Mouse (Mus musculus) embryo, embryonic 9.5 days (tissue): Measurements from ENCODE around the gene Olfr522.

ENCODE experiments used
- DNase-seq: peaks from one replicate; pipeline ENCODE4 v3.0.0-alpha.2; 2017; ENCODE audit errors: extremely low spot score

The Olfr522 gene

GRCm38 (mm10) chr7:140115583-140116328, 48.8 kb downstream of the Olfr522 start, which contains the start of gene Paox:
TSS of gene Paox (plus strand) at chr7:140115799.
- DNase-seq: peak; percentile 42

- no peak for DNase-seq
These were observed 52.6 kb downstream of the Olfr522 start for GRCm38 (mm10) chr7:140111943-140112342.
